Mouse (Mus musculus) heart, embryonic 10.5 days (tissue): ENCODE data around the gene Cfap46. TPM values are rescaled to one million over a fixed set of nuclear protein-coding genes. Genes with fewer than 3 reads are reported as not detected.
A peak's percentile ranks its signal among the peaks of the same experiment; 100 is the strongest.

Experiments used
- DNase-seq: peaks from one replicate; pipeline ENCODE4 v3.0.0-alpha.2; 2017; ENCODE audit warnings: low spot score
- H3K27ac ChIP-seq: fragments of 300-500 bp; sonication (generic); 2 replicates; pipeline ENCODE4 v1.5.1; 2016; ENCODE audit warnings: mild to moderate bottlenecking
- H3K27me3 ChIP-seq: fragments of 300-500 bp; sonication (generic); 2 replicates; pipeline ENCODE4 v1.6.1; 2016; ENCODE audit warnings: mild to moderate bottlenecking; ENCODE audit not compliant: poor library complexity, insufficient read depth, severe bottlenecking
- H3K36me3 ChIP-seq: fragments of 300-500 bp; sonication (generic); 2 replicates; pipeline ENCODE4 v1.6.1; 2016; ENCODE audit warnings: mild to moderate bottlenecking, moderate library complexity
- H3K4me1 ChIP-seq: fragments of 300-500 bp; sonication (generic); 2 replicates; pipeline ENCODE4 v1.6.1; 2016; ENCODE audit warnings: mild to moderate bottlenecking
- H3K4me3 ChIP-seq: fragments of 300-500 bp; sonication (generic); 2 replicates; pipeline ENCODE4 v1.5.1; 2016; ENCODE audit warnings: mild to moderate bottlenecking, moderate library complexity
- H3K9me3 ChIP-seq: fragments of 300-500 bp; sonication (generic); 2 replicates; pipeline ENCODE4 v1.6.1; 2016; ENCODE audit warnings: mild to moderate bottlenecking, moderate library complexity
- WGBS: fragments of 180-500 bp; shearing (Covaris S2); methylation state at CpG from one replicate; pipeline ENCODE4 v1.1.7; 2016; 5-methylcytosine and 5-hydroxymethylcytosine counted together
- polyA plus RNA-seq: library from polyadenylated mRNA; unstranded; fragments of >200 nt; fragmentation: Nextera tagmentation; extraction: Ambion mirVana; gene quantifications from 2 replicates; pipeline ENCODE4 v1.2.1, GENCODE M21; 2016

The Cfap46 gene
- polyA plus RNA-seq, 1 experiment from 2014 or later = 0.16 TPM

DNA sequence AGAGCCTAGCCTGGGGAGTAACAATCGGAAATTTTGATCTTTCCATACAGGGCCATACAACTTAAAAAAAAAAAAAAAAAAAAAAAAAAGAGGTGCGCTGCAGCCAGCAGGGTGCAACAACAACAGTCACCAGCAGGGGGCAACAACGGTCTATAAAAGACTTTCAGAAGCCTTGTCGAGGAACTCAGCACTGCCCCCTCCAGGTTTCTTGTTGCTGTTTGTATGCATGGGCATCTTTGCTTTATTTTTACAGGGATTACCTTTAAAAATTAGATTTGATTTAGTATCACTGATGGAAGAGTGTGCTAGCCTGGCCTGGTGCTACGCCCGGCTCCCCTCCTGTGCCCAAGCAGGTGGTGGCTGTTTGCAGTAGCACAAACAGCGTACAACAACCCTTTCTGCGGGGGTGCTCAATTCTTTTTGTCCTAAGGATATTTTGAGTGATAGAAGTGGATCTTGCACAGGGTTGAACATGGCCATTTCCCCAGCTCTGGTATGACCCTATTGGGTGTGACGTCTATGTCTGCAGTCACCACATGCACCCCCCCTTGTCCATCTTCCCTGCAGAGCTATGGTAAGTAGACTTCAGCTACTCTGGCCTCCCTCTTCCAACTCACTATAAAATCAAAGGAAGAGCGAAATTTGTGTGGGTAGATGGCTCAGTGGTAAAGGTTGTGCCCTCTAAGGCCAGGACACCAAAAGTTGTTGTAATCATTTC lies 35.4 kb downstream of the Cfap46 start:
- DNase-seq = peak; percentile 82
- Histone ChIP-seq H3K4me1 (no peaks in the 10 kb centered on the region), H3K9me3 (no peaks in the 10 kb centered on the region), H3K27ac (no peak overlapping the region), H3K27me3 (peaks cover 25% of the 10 kb centered on the region), H3K36me3 (no peaks in the 10 kb centered on the region), H3K4me3 (no peak overlapping the region)
- WGBS = 37% methylated on average over 10 of the region's 10 CpGs

DNA sequence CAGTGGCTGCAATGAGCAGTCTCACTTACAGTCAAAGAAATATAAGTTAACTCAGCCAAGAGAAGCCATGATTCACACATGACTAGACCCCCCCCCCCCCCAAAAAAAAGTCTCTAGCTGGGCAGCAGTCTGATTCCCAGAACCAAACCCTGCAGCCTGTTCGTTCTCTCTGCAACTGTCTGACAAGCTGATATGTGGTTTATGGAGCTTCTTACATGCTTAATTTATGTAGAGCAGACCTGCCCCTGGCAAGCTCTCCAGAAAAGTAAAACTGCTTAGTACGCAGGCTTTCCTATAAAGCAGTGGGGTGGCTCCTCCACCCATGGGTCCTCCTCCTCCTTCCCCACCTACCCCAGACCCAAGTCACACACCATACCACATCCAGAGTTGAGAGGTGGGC lies 50.2 kb downstream of the Cfap46 start:
- 80% methylated on average over 2 of the region's 2 CpGs for WGBS
- no peak for DNase-seq

DNA sequence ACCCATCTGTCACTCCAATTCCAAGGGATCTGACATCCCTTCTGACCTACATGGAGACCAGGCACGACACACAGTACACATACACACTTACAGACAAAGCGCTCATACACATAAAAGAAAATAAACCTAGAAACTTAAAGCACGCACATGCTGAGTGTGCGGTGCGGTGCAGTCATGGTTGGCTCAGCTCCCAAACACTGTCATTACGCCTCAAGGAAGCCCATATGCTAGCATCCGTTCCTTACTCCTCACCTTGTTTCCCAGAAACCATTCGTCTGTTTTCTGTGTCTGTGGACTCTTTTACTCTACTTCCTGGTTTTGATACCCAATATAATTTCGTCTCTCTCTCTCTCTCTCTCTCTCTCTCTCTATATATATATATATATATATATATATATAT lies 58.5 kb downstream of the Cfap46 start:
- H3K27me3 ChIP-seq = peaks cover 13% of the 10 kb centered on the region; the same call in 1 of the 2 replicates
- H3K36me3 ChIP-seq = no peaks in the 10 kb centered on the region
- no peak overlapping the region for H3K27ac ChIP-seq
- no peak overlapping the region for H3K4me3 ChIP-seq
- 87% methylated on average over 9 of the region's 9 CpGs for WGBS
- no peaks in the 10 kb centered on the region for H3K9me3 ChIP-seq
- no peak for DNase-seq
- no peaks in the 10 kb centered on the region for H3K4me1 ChIP-seq

More for the DNA sequence above, 50.2 kb downstream of the Cfap46 start:
- Histone ChIP-seq H3K36me3 (no peaks in the 10 kb centered on the region), H3K27ac (no peak overlapping the region), H3K4me1 (no peaks in the 10 kb centered on the region), H3K4me3 (no peak overlapping the region), H3K9me3 (no peaks in the 10 kb centered on the region), H3K27me3 (peaks cover 31% of the 10 kb centered on the region)

DNA sequence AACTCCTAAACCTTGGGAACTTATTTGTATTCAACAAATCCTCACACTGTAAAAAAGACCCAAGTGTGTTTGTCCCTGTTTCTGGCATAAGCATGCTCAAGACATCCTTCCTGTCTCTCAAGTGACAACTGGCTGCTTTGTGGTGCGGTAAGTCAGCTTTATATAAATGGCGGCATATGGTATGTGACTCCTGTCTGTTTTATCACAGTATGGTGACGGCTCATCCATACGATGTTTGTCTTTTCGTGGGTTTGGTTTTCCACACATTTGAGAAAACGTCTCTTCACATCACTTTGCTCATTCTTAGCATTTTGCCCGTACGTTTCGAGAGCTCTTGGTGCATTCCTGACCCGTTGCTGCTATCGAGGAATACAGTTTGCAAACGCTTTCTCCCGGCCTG lies 61.0 kb downstream of the Cfap46 start:
- H3K36me3 ChIP-seq = no peaks in the 10 kb centered on the region
- H3K4me3 ChIP-seq = no peak overlapping the region
- WGBS = 79% methylated on average over 13 of the region's 13 CpGs
- DNase-seq = no peak
- H3K27me3 ChIP-seq = peaks cover 32% of the 10 kb centered on the region; the same call in 1 of the 2 replicates
- no peak overlapping the region for H3K27ac ChIP-seq
- no peaks in the 10 kb centered on the region for H3K4me1 ChIP-seq
- H3K9me3 ChIP-seq = no peaks in the 10 kb centered on the region

DNA sequence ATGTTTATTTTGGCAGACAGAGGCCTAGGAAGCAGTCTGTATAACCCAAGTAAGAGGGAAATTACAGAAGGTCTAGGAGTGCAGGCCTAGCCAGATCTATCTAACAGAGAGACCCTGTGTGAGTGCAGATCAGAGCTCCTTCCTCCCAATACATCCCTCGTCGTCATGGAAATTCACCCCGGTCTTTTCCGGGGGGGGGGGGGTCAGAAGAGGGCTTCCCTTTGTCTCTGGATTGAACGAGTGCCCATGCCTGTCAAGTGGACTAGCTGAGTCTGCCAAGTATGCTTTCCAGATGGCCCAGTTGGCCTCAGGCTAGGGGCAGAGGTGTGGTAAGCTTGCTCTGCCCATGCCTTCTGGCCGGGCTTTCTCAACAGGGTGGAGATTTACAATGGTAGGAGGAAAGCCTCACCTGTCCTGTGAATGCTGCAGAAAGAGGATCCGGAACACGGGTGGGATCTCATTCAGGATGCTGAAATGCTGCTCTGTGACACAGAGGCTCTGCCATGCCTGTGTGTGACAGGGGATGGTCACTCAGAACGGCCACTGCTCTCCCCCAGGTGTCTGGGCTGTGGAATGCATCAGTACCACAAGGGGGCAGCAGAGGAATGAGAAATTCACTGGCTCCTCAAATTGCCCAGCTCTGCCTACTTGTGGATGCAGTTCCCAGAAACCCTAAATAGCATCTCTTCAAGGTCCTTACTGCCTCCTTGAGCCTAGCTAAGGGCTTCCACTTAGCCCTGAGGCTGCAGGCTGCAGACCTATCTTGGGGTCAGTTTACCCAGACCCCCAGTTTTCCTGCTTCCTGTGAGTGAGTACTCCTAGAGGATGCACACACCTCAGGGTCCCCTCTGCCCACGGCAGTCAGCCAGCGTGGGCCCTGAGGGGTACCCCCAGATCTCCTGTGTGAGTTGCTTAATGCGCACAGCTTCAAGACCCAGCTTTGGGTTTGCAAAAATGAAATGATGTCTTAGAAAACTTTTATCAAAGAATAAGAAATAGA lies 67.5 kb downstream of the Cfap46 start:
- Histone ChIP-seq H3K27ac (no peak overlapping the region), H3K36me3 (no peaks in the 10 kb centered on the region), H3K4me1 (no peaks in the 10 kb centered on the region), H3K4me3 (no peak overlapping the region), H3K9me3 (no peaks in the 10 kb centered on the region), H3K27me3 (peaks cover 62% of the 10 kb centered on the region)
- 62% methylated on average over 12 of the region's 12 CpGs for WGBS
- DNase-seq = no peak

DNA sequence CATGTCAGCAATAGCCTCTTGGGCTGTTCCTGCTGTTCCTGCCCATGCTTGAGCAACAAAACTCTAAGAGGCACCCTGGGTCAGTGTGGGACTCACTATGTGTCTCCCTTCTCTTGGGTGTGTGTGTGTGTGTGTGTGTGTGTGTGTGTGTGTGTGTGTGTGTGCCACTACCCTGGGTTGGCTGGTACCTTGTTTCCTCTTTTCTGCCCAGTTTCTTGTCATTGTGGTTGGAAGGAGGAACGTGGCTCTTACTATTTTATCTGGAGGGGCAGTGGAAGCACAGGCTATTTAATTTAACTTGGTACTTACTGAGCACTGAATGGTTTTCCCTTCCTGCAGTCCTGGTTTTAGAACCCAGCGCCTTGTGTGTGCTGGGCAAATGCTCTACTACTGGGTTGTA lies 73.3 kb downstream of the Cfap46 start:
- Histone ChIP-seq H3K27me3 (peaks cover 40% of the 10 kb centered on the region), H3K4me1 (no peaks in the 10 kb centered on the region), H3K4me3 (no peak overlapping the region), H3K9me3 (no peaks in the 10 kb centered on the region), H3K36me3 (no peaks in the 10 kb centered on the region), H3K27ac (no peak overlapping the region)
- 64% methylated on average over 2 of the region's 2 CpGs for WGBS
- DNase-seq = no peak

DNA sequence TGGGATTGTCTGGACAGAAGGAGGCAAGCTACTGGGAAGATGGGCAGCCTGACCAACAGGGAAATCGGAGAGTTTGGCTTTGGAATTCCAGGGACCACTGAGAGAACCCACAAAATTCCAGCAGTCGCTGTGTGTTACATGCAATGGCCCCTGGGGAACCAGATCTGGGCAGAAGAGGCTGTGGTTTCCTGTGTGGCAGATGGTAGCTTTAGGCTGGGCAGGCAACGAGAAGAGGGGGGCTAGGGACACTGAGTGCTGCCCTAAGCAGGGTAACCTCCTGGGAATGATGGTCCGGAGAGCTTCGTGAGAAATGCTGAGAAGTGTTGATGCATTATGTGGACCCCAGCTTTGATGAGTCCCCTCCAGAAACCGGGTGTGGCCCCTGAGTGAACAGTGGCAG lies 87.8 kb downstream of the Cfap46 start:
- no peaks in the 10 kb centered on the region for H3K36me3 ChIP-seq
- DNase-seq = no peak
- 59% methylated on average over 6 of the region's 6 CpGs for WGBS
- H3K27me3 ChIP-seq = peaks cover 36% of the 10 kb centered on the region; the same call in 1 of the 2 replicates
- H3K9me3 ChIP-seq = no peaks in the 10 kb centered on the region
- no peak overlapping the region for H3K4me3 ChIP-seq
- no peak overlapping the region for H3K27ac ChIP-seq
- no peaks in the 10 kb centered on the region for H3K4me1 ChIP-seq

DNA sequence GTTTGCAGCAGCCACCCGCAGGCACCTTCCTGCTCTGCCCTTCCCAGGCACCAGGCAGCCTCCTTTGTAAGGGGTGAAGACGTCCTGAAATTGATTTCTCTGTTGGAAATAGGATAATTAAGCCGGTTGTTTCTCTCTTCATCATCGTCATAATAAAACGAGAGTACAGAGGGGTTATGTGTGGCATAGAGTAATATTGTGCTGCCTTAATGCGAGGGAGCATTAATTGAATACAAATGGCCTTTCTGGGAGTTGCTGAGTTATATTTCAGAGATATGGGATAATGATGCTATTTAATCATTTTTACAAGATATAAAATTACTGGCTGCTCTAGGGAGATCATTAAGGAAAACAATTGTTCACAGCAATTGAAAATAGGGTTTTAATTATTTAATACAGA lies 88.3 kb downstream of the Cfap46 start:
- WGBS = 61% methylated on average over 6 of the region's 6 CpGs
- H3K27me3 ChIP-seq = peaks cover 36% of the 10 kb centered on the region; the same call in 1 of the 2 replicates
- DNase-seq = no peak
- H3K9me3 ChIP-seq = no peaks in the 10 kb centered on the region
- H3K36me3 ChIP-seq = no peaks in the 10 kb centered on the region
- no peak overlapping the region for H3K4me3 ChIP-seq
- no peak overlapping the region for H3K27ac ChIP-seq
- H3K4me1 ChIP-seq = no peaks in the 10 kb centered on the region

DNA sequence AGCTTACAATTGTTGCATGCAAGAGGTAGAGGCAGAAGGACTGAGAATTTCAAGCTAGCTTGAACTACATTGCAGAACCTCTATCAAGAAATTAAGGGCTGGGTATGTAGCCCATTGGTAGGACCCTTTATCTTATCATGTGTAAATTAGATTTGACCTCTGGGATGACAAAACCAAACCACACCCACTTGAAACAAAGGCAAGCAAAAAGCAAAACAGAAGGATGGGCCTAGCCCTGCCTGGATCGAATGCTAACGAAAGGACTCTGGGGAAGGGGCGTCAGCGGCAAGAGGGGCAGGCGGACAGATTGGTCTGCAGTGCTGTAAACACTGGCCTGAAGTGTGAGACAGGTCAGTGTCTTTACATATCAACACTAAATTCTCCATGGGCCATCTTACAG lies 92.3 kb downstream of the Cfap46 start:
- H3K27me3 ChIP-seq = peaks cover 65% of the 10 kb centered on the region
- H3K4me1 ChIP-seq = no peaks in the 10 kb centered on the region
- no peak for DNase-seq
- no peak overlapping the region for H3K27ac ChIP-seq
- H3K4me3 ChIP-seq = no peak overlapping the region
- no peaks in the 10 kb centered on the region for H3K9me3 ChIP-seq
- WGBS = 61% methylated on average over 5 of the region's 5 CpGs
- H3K36me3 ChIP-seq = no peaks in the 10 kb centered on the region

DNA sequence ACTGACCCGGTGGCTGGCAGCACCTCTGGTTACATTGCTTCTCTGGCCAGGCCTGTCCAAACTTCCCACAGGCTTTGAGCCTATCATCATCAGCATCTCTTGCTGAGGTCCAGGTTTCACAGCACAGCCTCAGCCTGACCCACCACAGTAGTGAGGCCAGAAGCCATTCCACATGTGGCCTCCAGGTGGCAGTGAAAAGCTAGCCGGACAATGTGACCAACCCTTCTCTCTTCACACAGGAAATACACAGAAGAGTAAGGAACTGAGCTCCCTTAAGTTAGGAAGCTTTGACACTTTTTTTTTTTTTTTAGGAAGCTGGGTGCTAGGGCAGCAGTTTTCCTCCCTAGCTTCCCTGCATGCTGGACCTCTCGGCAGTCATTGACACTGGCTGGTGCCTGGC lies 93.3 kb downstream of the Cfap46 start:
- no peak for DNase-seq
- H3K27me3 ChIP-seq = peaks cover 69% of the 10 kb centered on the region
- WGBS = 35% methylated on average over 3 of the region's 3 CpGs
- no peaks in the 10 kb centered on the region for H3K36me3 ChIP-seq
- no peaks in the 10 kb centered on the region; the same call in 1 of the 2 replicates for H3K4me1 ChIP-seq
- H3K4me3 ChIP-seq = no peak overlapping the region
- no peak overlapping the region for H3K27ac ChIP-seq
- no peaks in the 10 kb centered on the region for H3K9me3 ChIP-seq

DNA sequence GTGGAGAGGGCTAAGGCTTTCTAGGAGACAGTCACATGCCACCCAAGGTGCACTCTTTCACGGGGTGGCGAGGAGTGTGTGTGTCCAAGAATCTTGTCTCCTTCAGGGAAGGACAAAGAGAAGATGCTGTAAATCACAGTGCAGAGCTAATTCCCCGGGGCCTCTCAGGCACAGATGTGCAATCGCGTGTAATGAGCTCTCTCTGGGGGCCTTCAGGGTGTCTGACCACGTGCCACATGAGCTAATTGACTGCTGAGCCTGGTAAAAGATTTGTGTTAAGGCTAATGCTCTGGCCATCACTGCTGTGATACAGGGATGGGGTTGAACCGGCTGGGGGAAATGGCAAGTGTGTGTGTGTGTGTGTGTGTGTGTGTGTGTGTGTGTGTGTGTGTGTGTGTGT lies 95.7 kb downstream of the Cfap46 start:
- H3K36me3 ChIP-seq = no peaks in the 10 kb centered on the region
- H3K27ac ChIP-seq = no peak overlapping the region
- peaks cover 5% of the 10 kb centered on the region; the same call in 1 of the 2 replicates for H3K4me1 ChIP-seq
- H3K4me3 ChIP-seq = no peak overlapping the region
- peaks cover 74% of the 10 kb centered on the region for H3K27me3 ChIP-seq
- H3K9me3 ChIP-seq = no peaks in the 10 kb centered on the region
- DNase-seq = no peak
- WGBS = 45% methylated on average over 7 of the region's 7 CpGs

DNA sequence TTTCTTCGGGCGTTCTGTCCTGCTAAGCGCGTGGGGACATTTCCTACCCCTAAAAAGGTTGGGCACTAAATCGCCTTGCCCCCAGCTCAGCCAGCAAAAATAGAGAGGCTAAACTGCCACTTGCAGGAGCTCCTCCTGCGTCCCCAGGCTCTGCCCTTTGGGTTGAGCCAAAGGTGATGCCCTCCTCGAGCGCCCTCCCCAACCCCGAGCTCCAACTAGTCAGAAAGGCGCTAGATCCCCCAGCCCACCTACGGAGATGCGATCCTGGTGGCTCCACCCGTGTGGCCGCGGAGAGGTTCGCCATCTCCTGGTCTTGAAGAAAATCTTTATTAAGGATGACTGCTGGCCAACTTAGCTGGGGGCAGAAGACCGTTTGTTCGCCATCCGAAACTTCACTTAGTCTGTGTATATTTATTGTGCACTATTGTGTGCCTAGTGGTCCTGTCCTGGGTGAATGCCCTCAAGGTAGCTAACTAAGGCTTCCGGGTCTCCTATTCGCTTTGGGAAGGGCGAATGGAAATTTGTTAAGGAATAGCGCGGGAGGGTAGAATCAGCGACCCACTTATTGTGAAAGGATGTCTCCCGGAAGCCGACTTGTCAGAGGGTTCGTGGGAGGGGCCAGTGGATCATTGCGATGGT lies 98.3 kb downstream of the Cfap46 start:
- Histone ChIP-seq H3K36me3 (no peaks in the 10 kb centered on the region), H3K4me1 (peaks cover 28% of the 10 kb centered on the region), H3K27me3 (peaks cover 100% of the 10 kb centered on the region), H3K9me3 (no peaks in the 10 kb centered on the region), H3K4me3 (peak overlapping the region; percentile 5; the same call in 1 of the 2 replicates), H3K27ac (no peak overlapping the region)
- no peak for DNase-seq
- WGBS = 4% methylated on average over 29 of the region's 29 CpGs
